Mouse (Mus musculus) neural tube, embryonic 11.5 days (tissue): ENCODE results near the gene Dpf1. TPM values are rescaled to one million over a fixed set of nuclear protein-coding genes. Genes with fewer than 3 reads are reported as not detected.
A peak's percentile ranks its signal among the peaks of the same experiment; 100 is the strongest.

Experiments used
- ATAC-seq: fragments of 200-750 bp; cut with Nextera tagmentation; 2 replicates; pipeline ENCODE4 v1.8.0; 2017; ENCODE audit warnings: moderate number of reproducible peaks, mild to moderate bottlenecking, moderate TSS enrichment, moderate library complexity; ENCODE audit not compliant: insufficient read depth, low FRiP score, low TSS enrichment
- DNase-seq: peaks from one replicate; pipeline ENCODE4 v3.0.0-alpha.2; 2015; ENCODE audit warnings: low spot score
- H3K27ac ChIP-seq: fragments of 300-500 bp; sonication (generic); 2 replicates; pipeline ENCODE4 v1.5.1; 2014; ENCODE audit warnings: low read depth, mild to moderate bottlenecking, low read length
- H3K27me3 ChIP-seq: fragments of 300-500 bp; sonication (generic); 2 replicates; pipeline ENCODE4 v1.6.1; 2014; ENCODE audit warnings: mild to moderate bottlenecking, low read length, mixed read lengths; ENCODE audit not compliant: control insufficient read depth, insufficient read depth
- H3K36me3 ChIP-seq: fragments of 300-500 bp; sonication (generic); 2 replicates; pipeline ENCODE4 v1.6.1; 2014; ENCODE audit warnings: mild to moderate bottlenecking, low read length, moderate library complexity, mixed read lengths; ENCODE audit not compliant: control insufficient read depth, insufficient read depth
- H3K4me1 ChIP-seq: fragments of 300-500 bp; sonication (generic); 2 replicates; pipeline ENCODE4 v1.6.1; 2014; ENCODE audit warnings: low read length, mixed read lengths; ENCODE audit not compliant: control insufficient read depth, insufficient read depth
- H3K4me2 ChIP-seq: fragments of 300-500 bp; sonication (generic); 2 replicates; pipeline ENCODE4 v1.6.1; 2014; ENCODE audit warnings: low read depth, mild to moderate bottlenecking, moderate library complexity
- H3K4me3 ChIP-seq: fragments of 300-500 bp; sonication (generic); 2 replicates; pipeline ENCODE4 v1.5.1; 2014; ENCODE audit warnings: low read depth, low read length
- H3K9ac ChIP-seq: fragments of 300-500 bp; sonication (generic); 2 replicates; pipeline ENCODE4 v1.6.1; 2014; ENCODE audit warnings: mild to moderate bottlenecking, low read length
- H3K9me3 ChIP-seq: fragments of 300-500 bp; sonication (generic); 2 replicates; pipeline ENCODE4 v1.6.1; 2016; ENCODE audit warnings: low read length; ENCODE audit not compliant: control insufficient read depth
- WGBS: fragments of 180-500 bp; shearing (Covaris S2); extraction: QIAGEN DNeasy Blood & Tissue Kit; methylation state at CpG from one replicate; pipeline ENCODE4 v1.1.7; 2014; 5-methylcytosine and 5-hydroxymethylcytosine counted together
- polyA plus RNA-seq: library from polyadenylated mRNA; unstranded; fragments of >200 nt; fragmentation: Nextera tagmentation; extraction: Ambion mirVana; gene quantifications from 2 replicates; pipeline ENCODE4 v1.2.1, GENCODE M21; 2014

Dpf1 gene
- polyA plus RNA-seq = 65.2 and 66.7 TPM in 2 replicates

GRCm38 (mm10) chr7:29303738-29304462 lies at the start of gene Dpf1:
Dpf1 (plus strand) TSS chr7:29303951.
- H3K27ac ChIP-seq = peak within 1 kb of the TSS; percentile 63
- H3K4me2 ChIP-seq = peak within 1 kb of the TSS; percentile 95
- no peaks in the 10 kb centered on the region for H3K36me3 ChIP-seq
- H3K4me1 ChIP-seq = peaks cover 26% of the 10 kb centered on the region
- under 1% methylated on average over 43 of the region's 67 CpGs for WGBS
- H3K4me3 ChIP-seq = peak within 1 kb of the TSS; percentile 74
- no peaks in the 10 kb centered on the region for H3K27me3 ChIP-seq
- ATAC-seq (peak; percentile 76), DNase-seq (peak; percentile 93)
- H3K9ac ChIP-seq = peak within 1 kb of the TSS; percentile 79
- H3K9me3 ChIP-seq = no peaks in the 10 kb centered on the region

GRCm38 (mm10) chr7:29255875-29256274 lies 47.9 kb upstream of the Dpf1 start:
- Histone ChIP-seq H3K9me3 (no peaks in the 10 kb centered on the region), H3K27me3 (no peaks in the 10 kb centered on the region), H3K4me2 (no peak overlapping the region), H3K4me3 (no peak overlapping the region), H3K4me1 (peaks cover 5% of the 10 kb centered on the region), H3K27ac (no peak overlapping the region), H3K9ac (no peak overlapping the region), H3K36me3 (no peaks in the 10 kb centered on the region)
- 80% methylated on average over 4 of the region's 4 CpGs for WGBS
- no peak for DNase-seq
- no peak for ATAC-seq

- ATAC-seq = no peak
- H3K4me2 ChIP-seq = no peak overlapping the region
- H3K27ac ChIP-seq = no peak overlapping the region
- no peak for DNase-seq
- peaks cover 5% of the 10 kb centered on the region for H3K4me1 ChIP-seq
- H3K27me3 ChIP-seq = no peaks in the 10 kb centered on the region
- no peaks in the 10 kb centered on the region for H3K9me3 ChIP-seq
- H3K36me3 ChIP-seq = no peaks in the 10 kb centered on the region
- no peak overlapping the region for H3K9ac ChIP-seq
- H3K4me3 ChIP-seq = no peak overlapping the region
- WGBS = 79% methylated on average over 1 of the region's 1 CpGs
These were observed 46.4 kb upstream of the Dpf1 start for GRCm38 (mm10) chr7:29257368-29257767.

GRCm38 (mm10) chr7:29259781-29260730 lies 43.7 kb upstream of the Dpf1 start:
- H3K4me1 ChIP-seq = peaks cover 5% of the 10 kb centered on the region
- H3K4me2 ChIP-seq = no peak overlapping the region
- DNase-seq (no peak), ATAC-seq (no peak)
- H3K36me3 ChIP-seq = no peaks in the 10 kb centered on the region
- no peaks in the 10 kb centered on the region for H3K9me3 ChIP-seq
- WGBS = 71% methylated on average over 10 of the region's 10 CpGs
- H3K27ac ChIP-seq = no peak overlapping the region
- no peak overlapping the region for H3K4me3 ChIP-seq
- no peak overlapping the region; the same call in 1 of the 2 replicates for H3K9ac ChIP-seq
- H3K27me3 ChIP-seq = no peaks in the 10 kb centered on the region

GRCm38 (mm10) chr7:29262151-29262550 lies 41.6 kb upstream of the Dpf1 start:
- no peak overlapping the region for H3K4me3 ChIP-seq
- WGBS = 85% methylated on average over 6 of the region's 6 CpGs
- H3K9ac ChIP-seq = no peak overlapping the region
- H3K27me3 ChIP-seq = no peaks in the 10 kb centered on the region
- ATAC-seq (no peak), DNase-seq (no peak)
- H3K4me2 ChIP-seq = no peak overlapping the region
- no peaks in the 10 kb centered on the region for H3K9me3 ChIP-seq
- H3K27ac ChIP-seq = no peak overlapping the region
- H3K4me1 ChIP-seq = peaks cover 5% of the 10 kb centered on the region
- no peaks in the 10 kb centered on the region for H3K36me3 ChIP-seq

GRCm38 (mm10) chr7:29263831-29264230 lies 39.9 kb upstream of the Dpf1 start:
- H3K4me1 ChIP-seq = peaks cover 5% of the 10 kb centered on the region
- DNase-seq (no peak), ATAC-seq (no peak)
- no peaks in the 10 kb centered on the region for H3K27me3 ChIP-seq
- H3K4me3 ChIP-seq = no peak overlapping the region
- no peaks in the 10 kb centered on the region for H3K9me3 ChIP-seq
- 86% methylated on average over 3 of the region's 3 CpGs for WGBS
- no peaks in the 10 kb centered on the region for H3K36me3 ChIP-seq
- H3K27ac ChIP-seq = no peak overlapping the region
- H3K9ac ChIP-seq = no peak overlapping the region
- no peak overlapping the region for H3K4me2 ChIP-seq

GRCm38 (mm10) chr7:29265636-29266035 lies 38.1 kb upstream of the Dpf1 start:
- WGBS = 94% methylated on average over 7 of the region's 7 CpGs
- no peak overlapping the region for H3K4me2 ChIP-seq
- no peaks in the 10 kb centered on the region for H3K27me3 ChIP-seq
- no peaks in the 10 kb centered on the region for H3K9me3 ChIP-seq
- no peaks in the 10 kb centered on the region for H3K36me3 ChIP-seq
- ATAC-seq (no peak), DNase-seq (no peak)
- no peaks in the 10 kb centered on the region for H3K4me1 ChIP-seq
- H3K9ac ChIP-seq = no peak overlapping the region
- H3K27ac ChIP-seq = no peak overlapping the region
- no peak overlapping the region for H3K4me3 ChIP-seq

- ATAC-seq (no peak), DNase-seq (no peak)
- Histone ChIP-seq H3K27me3 (no peaks in the 10 kb centered on the region), H3K4me2 (no peak overlapping the region), H3K9me3 (no peaks in the 10 kb centered on the region), H3K36me3 (no peaks in the 10 kb centered on the region), H3K27ac (no peak overlapping the region), H3K9ac (no peak overlapping the region), H3K4me3 (no peak overlapping the region), H3K4me1 (no peaks in the 10 kb centered on the region)
- 67% methylated on average over 4 of the region's 4 CpGs for WGBS
These were observed 36.8 kb upstream of the Dpf1 start for GRCm38 (mm10) chr7:29266931-29267330.
